ENCODE assay signal across 9 mouse cellular contexts in the genomic region with DNA sequence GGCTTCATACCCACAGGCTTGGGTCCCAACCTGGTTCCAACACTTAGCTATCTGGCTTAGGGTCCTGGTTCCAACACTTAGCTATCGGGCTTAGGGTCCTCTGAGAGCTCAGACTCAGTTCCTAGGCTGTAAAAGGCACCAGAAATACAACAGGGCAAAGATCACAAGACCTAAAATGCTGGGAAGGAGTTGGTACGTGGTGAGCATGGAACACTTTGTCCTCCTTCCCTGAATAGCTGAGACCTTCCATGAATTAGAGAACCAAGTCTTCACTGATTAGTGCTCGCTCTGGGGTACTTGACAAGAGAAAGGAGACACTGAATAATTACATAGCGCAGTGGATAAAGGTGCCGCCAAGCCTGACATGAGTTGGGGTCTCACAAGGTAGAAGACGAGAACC. TPM values are rescaled to one million over a fixed set of nuclear protein-coding genes. Genes with fewer than 3 reads are reported as not detected.
DNase-seq lines count a peak whose midpoint lies in the region; ATAC-seq lines count a peak whose summit lies in the region.
"Had no signal": no experiment of that assay in that cellular context is flagged by ENCODE, and none has a peak within 500 bp of the region (broad histone marks: within the 10 kb centered on the region; RNA-seq: fewer than 3 reads in every experiment).

No protein-coding gene starts in this region.

- peak; percentile 67 for DNase-seq in kidney, adult 18-20 months
- DNase-seq in kidney, postnatal 10 days: no peak
- peak; percentile 11 for DNase-seq in brain, adult 2 months (ENCODE audit: low read depth, low spot score)
- no peak for DNase-seq in hindbrain, embryonic 10.5 days (ENCODE audit: low spot score)
- no peak for DNase-seq in right cerebral cortex, adult 18-20 months
- no peak for DNase-seq in thymus, postnatal 25 days
- no peak for DNase-seq in urinary bladder, postnatal 25 days (ENCODE audit: low spot score)

- no peak overlapping the region for H3K9ac ChIP-seq in liver, embryonic 16.5 days (ENCODE audit: low read depth, low read length)

- peaks cover 43% of the 10 kb centered on the region for H3K4me1 ChIP-seq in hindbrain, embryonic 10.5 days (replicated peaks)
- peaks cover 16% of the 10 kb centered on the region for H3K4me1 ChIP-seq in liver, embryonic 16.5 days (ENCODE audit: control insufficient read depth, low read depth, low read length)

- H3K27ac ChIP-seq in hindbrain, embryonic 10.5 days: no peak overlapping the region
- H3K27ac ChIP-seq in liver, embryonic 16.5 days (ENCODE audit: low read length): no peak overlapping the region

- H3K9me3 ChIP-seq in hindbrain, embryonic 10.5 days: no peaks in the 10 kb centered on the region
- H3K9me3 ChIP-seq in liver, embryonic 16.5 days (replicated peaks; ENCODE audit: control insufficient read depth, low read length): no peaks in the 10 kb centered on the region

- no peak for ATAC-seq in liver, embryonic 16.5 days (ENCODE audit: low read depth)

- H3K36me3 ChIP-seq in hindbrain, embryonic 10.5 days: no peaks in the 10 kb centered on the region
- H3K36me3 ChIP-seq in liver, embryonic 16.5 days (ENCODE audit: control insufficient read depth, insufficient read depth): no peaks in the 10 kb centered on the region

- peak overlapping the region; percentile 79; the same call in 1 of the 2 replicates for H3K4me3 ChIP-seq in hindbrain, embryonic 10.5 days
- H3K4me3 ChIP-seq in liver, embryonic 16.5 days (ENCODE audit: low read depth, low read length): peak overlapping the region; percentile 61

- 47% methylated on average over 6 of the region's 6 CpGs for WGBS in hindbrain, embryonic 10.5 days
- 47% methylated on average over 6 of the region's 6 CpGs for WGBS in liver, embryonic 16.5 days (ENCODE audit: insufficient replicate concordance)

- H3K4me2 ChIP-seq in liver, embryonic 16.5 days (ENCODE audit: low read depth, low read length): peak overlapping the region; percentile 70

- H3K27me3 ChIP-seq in hindbrain, embryonic 10.5 days (ENCODE audit: insufficient read depth, poor library complexity, severe bottlenecking): peaks cover 73% of the 10 kb centered on the region
- peaks cover 30% of the 10 kb centered on the region for H3K27me3 ChIP-seq in liver, embryonic 16.5 days (ENCODE audit: control insufficient read depth, insufficient read depth, low read depth, low read length)

RNA-seq across cellular contexts. Expression of a gene that starts 4.6 kb away (rescaled TPM):
- polyA plus RNA-seq in hindbrain, embryonic 10.5 days (2016; fragmentation: Nextera tagmentation; extraction: Ambion mirVana): 34.3 and 37.9 TPM in 2 replicates
- polyA plus RNA-seq in liver, embryonic 16.5 days (2015; fragmentation: Nextera tagmentation; extraction: Ambion mirVana): 18.9 and 21.5 TPM in 2 replicates

RNA-seq across cellular contexts. Expression of a gene that starts 8.7 kb away (rescaled TPM):
- not detected in 2 replicates for polyA plus RNA-seq in hindbrain, embryonic 10.5 days (2016; fragmentation: Nextera tagmentation; extraction: Ambion mirVana)
- polyA plus RNA-seq in liver, embryonic 16.5 days (2015; fragmentation: Nextera tagmentation; extraction: Ambion mirVana): not detected in 2 replicates
- polyA plus RNA-seq: G1E had no signal

RNA-seq across cellular contexts. Expression of a gene that starts 27.3 kb away (rescaled TPM):
- not detected in 2 replicates for polyA plus RNA-seq in hindbrain, embryonic 10.5 days (2016; fragmentation: Nextera tagmentation; extraction: Ambion mirVana)
- polyA plus RNA-seq in liver, embryonic 16.5 days (2015; fragmentation: Nextera tagmentation; extraction: Ambion mirVana): not detected in 2 replicates
- polyA plus RNA-seq: G1E had no signal

RNA-seq across cellular contexts. Expression of a gene that starts 38.6 kb away (rescaled TPM):
- polyA plus RNA-seq in hindbrain, embryonic 10.5 days (2016; fragmentation: Nextera tagmentation; extraction: Ambion mirVana): not detected in 2 replicates
- 8.5 and 51.3 TPM in 2 replicates for polyA plus RNA-seq in liver, embryonic 16.5 days (2015; fragmentation: Nextera tagmentation; extraction: Ambion mirVana)
- polyA plus RNA-seq: G1E had no signal

RNA-seq across cellular contexts. Expression of a gene that starts 53.5 kb away (rescaled TPM):
- 1.9 and 2.1 TPM in 2 replicates for polyA plus RNA-seq in hindbrain, embryonic 10.5 days (2016; fragmentation: Nextera tagmentation; extraction: Ambion mirVana)
- 0.06 and 0.22 TPM in 2 replicates for polyA plus RNA-seq in liver, embryonic 16.5 days (2015; fragmentation: Nextera tagmentation; extraction: Ambion mirVana)
- polyA plus RNA-seq: G1E had no signal

Comparison
In these comparisons a context has a peak if more than half of its experiments do, and no peak if none do; other contexts are left out.
1. DNase-seq: peak in kidney, adult 18-20 months (single experiment) and brain, adult 2 months (single experiment); none in kidney, postnatal 10 days (single experiment), hindbrain, embryonic 10.5 days (single experiment), right cerebral cortex, adult 18-20 months (single experiment), thymus, postnatal 25 days (single experiment) and urinary bladder, postnatal 25 days (single experiment).